Mouse (Mus musculus) hindbrain, postnatal 0 days (tissue): ENCODE results near the gene Clasrp. TPM values are rescaled to one million over a fixed set of nuclear protein-coding genes. Genes with fewer than 3 reads are reported as not detected.

Experiments
- ATAC-seq: fragments of 200-750 bp; cut with Nextera tagmentation; 2 replicates; pipeline ENCODE4 v1.8.0; 2017; ENCODE audit warnings: mild to moderate bottlenecking, moderate TSS enrichment, moderate library complexity
- DNase-seq: peaks from one replicate; pipeline ENCODE4 v3.0.0-alpha.2; 2015; ENCODE audit warnings: low spot score
- H3K27ac ChIP-seq: fragments of 300-500 bp; sonication (generic); 2 replicates; pipeline ENCODE4 v1.5.1; 2014; ENCODE audit warnings: mild to moderate bottlenecking
- H3K27me3 ChIP-seq: fragments of 300-500 bp; sonication (generic); 2 replicates; pipeline ENCODE4 v1.6.1; 2014; ENCODE audit warnings: low read length, mixed read lengths; ENCODE audit not compliant: insufficient read depth
- H3K36me3 ChIP-seq: fragments of 300-500 bp; sonication (generic); 2 replicates; pipeline ENCODE4 v1.6.1; 2014; ENCODE audit warnings: low read length, mixed read lengths; ENCODE audit not compliant: insufficient read depth
- H3K4me1 ChIP-seq: fragments of 300-500 bp; sonication (generic); 2 replicates; pipeline ENCODE4 v1.6.1; 2014; ENCODE audit warnings: antibody characterized with exemption, low read length, mixed read lengths; ENCODE audit not compliant: insufficient read depth
- H3K4me2 ChIP-seq: fragments of 300-500 bp; sonication (generic); 2 replicates; pipeline ENCODE4 v1.6.1; 2014; ENCODE audit warnings: low read depth, mild to moderate bottlenecking, low read length, moderate library complexity, mixed read lengths
- H3K4me3 ChIP-seq: fragments of 300-500 bp; sonication (generic); 2 replicates; pipeline ENCODE4 v1.5.1; 2014; ENCODE audit warnings: low read length
- H3K9ac ChIP-seq: fragments of 300-500 bp; sonication (generic); replicated peaks from 2 replicates; pipeline ENCODE4 v1.6.1; 2014; ENCODE audit warnings: mild to moderate bottlenecking, low read length, moderate library complexity, mixed read lengths
- H3K9me3 ChIP-seq: fragments of 300-500 bp; sonication (generic); 2 replicates; pipeline ENCODE4 v1.6.1; 2016; ENCODE audit warnings: low read length, mixed read lengths
- CTCF ChIP-seq: IDR thresholded peaks from 2 replicates; pipeline ENCODE4 v1.5.1; 2016; ENCODE audit warnings: antibody characterized with exemption, control low read depth, low read depth
- WGBS: fragments of 180-500 bp; shearing (Covaris S2); extraction: QIAGEN DNeasy Blood & Tissue Kit; methylation state at CpG from one replicate; pipeline ENCODE4 v1.1.7; 2014; 5-methylcytosine and 5-hydroxymethylcytosine counted together
- polyA plus RNA-seq: library from polyadenylated mRNA; unstranded; fragments of >200 nt; fragmentation: Nextera tagmentation; extraction: Ambion mirVana; gene quantifications from 2 replicates; pipeline ENCODE4 v1.2.1, GENCODE M21; 2015
- total RNA-seq: library from RNA; depleted of rRNA; stranded (reverse); fragments of >200 nt; gene quantifications from 2 replicates; pipeline ENCODE4 v1.2.3, GENCODE M21; 2014

Clasrp gene
- total and polyA plus RNA-seq, 2 experiments from 2014 or later = 70.3 to 90.9 TPM

DNA sequence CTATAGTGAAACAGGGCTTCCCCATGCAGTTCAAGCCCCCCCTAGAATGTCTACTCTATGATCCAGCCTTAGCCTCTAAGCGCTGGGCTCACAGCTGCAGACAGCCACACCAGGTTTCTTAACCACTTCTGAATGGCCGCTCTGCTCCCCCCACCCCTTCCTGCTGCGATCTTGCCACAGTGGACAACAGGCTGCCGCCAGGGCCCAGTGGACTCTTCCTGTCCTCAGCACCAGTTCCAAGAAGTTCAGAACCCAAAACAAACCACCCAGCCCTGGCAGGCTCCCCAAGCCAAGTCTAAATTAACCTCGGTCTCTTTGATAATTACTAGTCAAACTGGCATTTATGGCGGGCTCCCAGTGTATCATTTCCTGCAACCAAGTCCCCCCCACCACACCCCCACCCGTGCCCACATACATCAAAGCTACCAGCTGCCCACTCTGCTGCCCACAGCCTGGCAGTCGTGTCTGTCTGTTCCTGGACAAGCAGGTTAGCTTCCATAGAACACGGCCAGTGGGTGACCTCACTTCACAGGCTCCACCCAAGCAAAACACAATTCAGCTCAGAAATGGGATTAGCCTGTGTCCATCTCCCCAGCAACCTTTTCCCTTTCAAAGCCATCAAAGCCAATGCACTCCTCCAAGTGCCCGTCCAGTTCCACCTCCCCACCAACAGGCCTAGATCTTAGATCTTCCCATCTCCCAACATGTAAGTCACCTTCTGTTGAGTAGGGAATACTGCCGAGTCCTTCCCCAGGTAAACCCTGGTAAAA, 43.6 kb downstream of the Clasrp start:
- WGBS = 20% methylated on average over 11 of the region's 11 CpGs
- H3K4me2 ChIP-seq = peak overlapping the region; percentile 96
- peak overlapping the region; percentile 85 for H3K27ac ChIP-seq
- H3K4me1 ChIP-seq = peaks cover 37% of the 10 kb centered on the region
- no peaks in the 10 kb centered on the region for H3K9me3 ChIP-seq
- peak overlapping the region; percentile 97 for H3K9ac ChIP-seq
- H3K36me3 ChIP-seq = peaks cover 16% of the 10 kb centered on the region
- no peaks in the 10 kb centered on the region for H3K27me3 ChIP-seq
- ATAC-seq = no peak
- TF ChIP-seq CTCF = no peak
- peak overlapping the region; percentile 90 for H3K4me3 ChIP-seq
- peak; percentile 36 for DNase-seq

DNA sequence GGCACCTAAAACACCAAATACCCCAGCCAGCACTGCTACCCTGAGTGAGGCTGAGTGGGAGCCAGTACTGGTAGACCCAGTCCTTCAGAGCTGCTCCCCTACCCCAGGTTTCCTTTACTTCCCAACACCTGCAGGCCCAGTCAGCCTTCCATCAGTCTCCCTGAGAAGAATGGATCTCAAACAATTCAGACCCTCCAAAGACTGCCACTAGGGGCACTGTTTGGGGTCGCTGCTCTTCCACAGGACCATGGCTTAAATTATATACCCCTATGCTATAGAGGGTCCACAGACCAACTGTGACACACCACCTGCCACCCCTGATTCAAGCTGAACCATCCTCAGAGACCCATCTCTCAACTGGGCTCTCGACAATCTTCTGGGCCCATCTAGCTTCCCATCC, 45.3 kb downstream of the Clasrp start:
- ATAC-seq = no peak
- H3K27ac ChIP-seq = no peak overlapping the region
- H3K27me3 ChIP-seq = no peaks in the 10 kb centered on the region
- H3K9ac ChIP-seq = no peak overlapping the region
- WGBS = 51% methylated on average over 2 of the region's 2 CpGs
- H3K9me3 ChIP-seq = no peaks in the 10 kb centered on the region
- no peak overlapping the region for H3K4me3 ChIP-seq
- 0 out of 2 replicates have a peak, but pooled peaks cover 4% of the 10 kb centered on the region for H3K36me3 ChIP-seq
- peaks cover 37% of the 10 kb centered on the region for H3K4me1 ChIP-seq
- no peak for DNase-seq
- peak overlapping the region; percentile 96 for H3K4me2 ChIP-seq
- TF ChIP-seq CTCF = peak; percentile 62

DNA sequence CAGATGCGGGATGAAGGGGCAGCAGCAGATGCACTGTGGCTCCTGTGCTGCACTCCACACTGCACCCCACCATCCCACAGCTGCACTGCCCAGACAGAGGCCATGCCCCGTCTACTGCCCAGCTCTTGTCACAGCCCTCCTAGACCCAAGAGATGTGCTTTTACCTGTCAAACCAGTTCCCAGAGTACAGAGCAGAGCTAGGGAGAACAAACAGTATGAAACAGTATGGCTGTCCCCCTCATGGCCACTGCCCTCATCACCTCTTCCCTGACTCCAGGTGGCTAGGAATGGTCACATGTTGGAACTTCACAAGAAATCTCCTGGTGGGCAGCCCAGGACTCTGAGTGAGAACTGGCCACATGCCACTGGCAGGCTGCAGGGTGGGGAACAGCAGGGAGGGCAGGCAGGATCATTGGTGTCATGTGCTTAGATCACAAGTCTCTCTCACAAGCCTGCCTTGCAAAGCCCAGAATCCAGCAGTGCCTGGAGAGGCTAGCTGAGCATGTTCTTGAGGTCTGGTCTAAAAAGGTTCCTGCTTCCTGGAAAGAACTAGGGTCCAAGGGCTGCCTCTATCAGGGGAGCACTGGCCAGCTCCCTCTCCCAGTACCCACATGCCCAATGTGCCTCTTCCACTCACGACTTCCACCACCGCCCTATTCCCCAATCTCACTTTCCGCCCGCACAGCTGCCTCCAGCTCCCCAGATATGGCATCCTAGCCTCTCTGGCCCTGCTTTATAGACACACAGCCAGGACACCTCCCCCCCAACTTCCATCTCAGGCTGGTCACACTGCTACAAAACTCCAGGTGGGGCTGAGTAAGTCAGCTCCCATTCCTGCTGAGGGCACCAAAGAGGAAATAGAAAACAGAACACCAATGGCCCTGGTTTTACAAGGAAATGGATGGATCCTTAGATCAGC, 46.0 kb downstream of the Clasrp start:
- H3K9me3 ChIP-seq = no peaks in the 10 kb centered on the region
- DNase-seq = no peak
- no peak overlapping the region for H3K9ac ChIP-seq
- H3K27me3 ChIP-seq = no peaks in the 10 kb centered on the region
- no peak overlapping the region for H3K27ac ChIP-seq
- 0 out of 2 replicates have a peak, but pooled peaks cover 4% of the 10 kb centered on the region for H3K36me3 ChIP-seq
- WGBS = 94% methylated on average over 6 of the region's 6 CpGs
- peaks cover 37% of the 10 kb centered on the region for H3K4me1 ChIP-seq
- ATAC-seq = no peak
- TF ChIP-seq CTCF = no peak
- H3K4me3 ChIP-seq = no peak overlapping the region
- peak overlapping the region; percentile 96 for H3K4me2 ChIP-seq

DNA sequence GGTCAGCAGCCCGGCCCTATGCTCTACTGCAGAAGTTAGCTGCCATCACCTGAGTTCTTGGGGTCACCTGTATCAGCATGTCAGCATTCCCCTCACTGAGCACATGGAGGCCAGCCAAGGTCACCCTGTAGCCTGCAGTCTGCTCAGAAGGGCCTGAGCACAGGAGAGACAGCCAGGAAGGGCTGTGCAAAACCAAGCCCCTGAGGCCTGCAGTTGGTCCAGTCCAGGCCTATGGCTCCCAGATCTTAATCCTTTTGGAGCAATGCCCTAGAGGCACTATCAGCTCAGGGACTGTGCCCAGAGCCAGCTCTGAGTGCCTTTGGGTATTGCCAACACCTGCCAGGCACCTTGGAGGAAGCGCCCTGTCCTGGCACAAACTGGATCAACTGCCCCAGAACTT, 47.2 kb downstream of the Clasrp start:
- no peaks in the 10 kb centered on the region for H3K9me3 ChIP-seq
- H3K27ac ChIP-seq = no peak overlapping the region
- no peak overlapping the region for H3K4me3 ChIP-seq
- DNase-seq (no peak), ATAC-seq (no peak)
- H3K36me3 ChIP-seq = 0 out of 2 replicates have a peak, but pooled peaks cover 4% of the 10 kb centered on the region
- TF ChIP-seq CTCF = no peak
- no peaks in the 10 kb centered on the region for H3K27me3 ChIP-seq
- 92% methylated on average over 2 of the region's 2 CpGs for WGBS
- H3K4me2 ChIP-seq = no peak overlapping the region
- no peak overlapping the region for H3K9ac ChIP-seq
- H3K4me1 ChIP-seq = peaks cover 37% of the 10 kb centered on the region

DNA sequence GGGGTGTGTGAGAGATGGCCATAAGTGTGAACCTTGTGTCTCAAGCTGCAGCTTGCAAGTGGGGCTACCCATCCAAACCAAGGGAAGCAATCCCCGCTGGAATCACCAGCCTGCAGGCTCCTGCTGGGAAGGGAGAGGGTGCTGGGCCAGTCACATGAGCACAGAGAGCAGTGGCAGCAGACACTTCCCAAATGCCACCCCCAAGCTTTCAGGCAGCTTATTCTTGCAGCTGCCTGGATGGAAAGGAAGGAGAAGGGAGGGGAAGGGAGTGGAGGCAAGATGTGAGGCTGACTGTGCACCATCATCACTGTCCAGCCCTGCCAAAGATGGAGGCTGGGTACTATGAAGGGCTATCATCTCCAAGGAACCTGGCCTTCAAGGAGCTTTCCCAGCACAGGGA, 50.1 kb downstream of the Clasrp start:
- TF ChIP-seq CTCF = no peak
- DNase-seq (no peak), ATAC-seq (no peak)
- H3K4me3 ChIP-seq = no peak overlapping the region
- H3K9me3 ChIP-seq = no peaks in the 10 kb centered on the region
- peaks cover 21% of the 10 kb centered on the region for H3K4me1 ChIP-seq
- 64% methylated on average over 1 of the region's 1 CpGs for WGBS
- no peak overlapping the region for H3K27ac ChIP-seq
- no peak overlapping the region for H3K9ac ChIP-seq
- no peaks in the 10 kb centered on the region for H3K27me3 ChIP-seq
- 0 out of 2 replicates have a peak, but pooled peaks cover 4% of the 10 kb centered on the region for H3K36me3 ChIP-seq
- H3K4me2 ChIP-seq = no peak overlapping the region

DNA sequence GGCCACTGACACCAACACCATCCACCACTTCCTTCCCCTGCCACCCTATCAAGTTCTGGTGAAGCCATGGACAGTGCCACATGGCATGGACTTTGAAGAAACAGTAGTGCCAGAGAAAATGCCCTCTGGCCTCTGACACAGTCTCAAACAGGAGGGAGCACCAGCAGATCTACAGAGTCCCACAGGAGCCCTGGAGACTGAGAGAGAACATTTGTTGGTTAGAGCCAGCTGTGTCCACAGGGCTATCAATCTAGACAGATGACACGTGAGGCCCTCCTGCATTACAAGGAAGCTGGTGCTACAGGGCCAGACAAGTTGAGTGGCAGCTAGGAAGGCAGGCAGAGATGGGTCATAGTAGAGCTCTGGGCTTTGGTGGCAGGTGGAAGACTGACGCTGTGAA, 51.8 kb downstream of the Clasrp start:
- no peak overlapping the region for H3K27ac ChIP-seq
- no peak for TF ChIP-seq CTCF
- no peak overlapping the region for H3K4me2 ChIP-seq
- H3K27me3 ChIP-seq = no peaks in the 10 kb centered on the region
- no peak for ATAC-seq
- WGBS = 61% methylated on average over 2 of the region's 2 CpGs
- H3K4me1 ChIP-seq = peaks cover 8% of the 10 kb centered on the region; the same call in 1 of the 2 replicates
- H3K4me3 ChIP-seq = no peak overlapping the region
- H3K9me3 ChIP-seq = no peaks in the 10 kb centered on the region
- H3K9ac ChIP-seq = no peak overlapping the region
- no peak for DNase-seq
- H3K36me3 ChIP-seq = 0 out of 2 replicates have a peak, but pooled peaks cover 4% of the 10 kb centered on the region
